Comparison of ENCODE assay signal across 8 mouse cellular contexts in genomic region chr3:100160682-100161445, GRCm38 (mm10). TPM values are rescaled to one million over a fixed set of nuclear protein-coding genes. Genes with fewer than 3 reads are reported as not detected.
A peak's percentile ranks its signal among the peaks of the same experiment; 100 is the strongest.
DNase-seq lines count a peak whose midpoint lies in the region; ATAC-seq and TF ChIP-seq lines count a peak whose summit lies in the region.

No protein-coding gene starts in this region.

- TF ChIP-seq CTCF in gastrocnemius, adult 2 months (IDR thresholded peaks at IDR 0.05): no peak
- no peak for TF ChIP-seq CTCF in ES-Bruce4 (IDR thresholded peaks at IDR 0.05; ENCODE audit: low read depth, low read length)

- H3K4me2 ChIP-seq in hindbrain, embryonic 11.5 days (replicated peaks; ENCODE audit: low read depth, low read length): peak overlapping the region; percentile 56

- H3K27me3 ChIP-seq in ES-Bruce4 (ENCODE audit: control insufficient read depth, insufficient read depth, low read length, poor library complexity, severe bottlenecking): no peaks in the 10 kb centered on the region
- H3K27me3 ChIP-seq in hindbrain, embryonic 11.5 days (ENCODE audit: control insufficient read depth, insufficient read depth, low read length): no peaks in the 10 kb centered on the region

- peaks cover 32% of the 10 kb centered on the region for H3K36me3 ChIP-seq in ES-Bruce4 (ENCODE audit: control insufficient read depth, insufficient read depth, low read length, poor library complexity, severe bottlenecking)
- peaks cover 7% of the 10 kb centered on the region; the same call in 1 of the 2 replicates for H3K36me3 ChIP-seq in hindbrain, embryonic 11.5 days (ENCODE audit: control insufficient read depth, insufficient read depth, low read length)

- H3K4me3 ChIP-seq in gastrocnemius, adult 2 months: peak overlapping the region; percentile 85
- peak overlapping the region; percentile 91; the same call in 1 of the 2 replicates for H3K4me3 ChIP-seq in ES-Bruce4 (ENCODE audit: low read depth, low read length)
- H3K4me3 ChIP-seq in hindbrain, embryonic 11.5 days (ENCODE audit: low read depth, low read length): peak overlapping the region; percentile 52

- no peak for TF ChIP-seq POLR2A in ES-Bruce4 (IDR thresholded peaks at IDR 0.05; ENCODE audit: insufficient read depth, low read length)

- no peak for DNase-seq in gastrocnemius, adult 2 months
- DNase-seq in gastrocnemius, postnatal 4 days (ENCODE audit: low spot score in 2 of 2): no peak
- DNase-seq in hindbrain, embryonic 11.5 days (ENCODE audit: low spot score): no peak
- no peak for DNase-seq in embryo, embryonic 11 days
- DNase-seq in ovary, postnatal 14 days (ENCODE audit: low spot score): no peak
- no peak for DNase-seq in retina, postnatal 1 day

- intact Hi-C loops in gastrocnemius, adult 2 months (cut with DNase I): loop anchor here (10.0 kb wide), 1 partner anchor 524 kb away; the partner anchor contains the start of gene Man1a2

- no peak for TF ChIP-seq EP300 in ES-Bruce4 (IDR thresholded peaks at IDR 0.05; ENCODE audit: insufficient read depth, low read depth, low read length)

- no peak overlapping the region for H3K27ac ChIP-seq in gastrocnemius, adult 2 months
- H3K27ac ChIP-seq in ES-Bruce4 (ENCODE audit: insufficient read depth, low read length): no peak overlapping the region
- H3K27ac ChIP-seq in hindbrain, embryonic 11.5 days (ENCODE audit: low read depth, low read length): no peak overlapping the region

- 87% methylated on average over 15 of the region's 15 CpGs for WGBS in hindbrain, embryonic 11.5 days

- H3K9ac ChIP-seq in ES-Bruce4 (ENCODE audit: low read depth, poor library complexity, severe bottlenecking): peak overlapping the region; percentile 74; the same call in 1 of the 2 replicates
- H3K9ac ChIP-seq in hindbrain, embryonic 11.5 days (ENCODE audit: low read depth, low read length): no peak overlapping the region

- no peaks in the 10 kb centered on the region for H3K4me1 ChIP-seq in ES-Bruce4 (ENCODE audit: control insufficient read depth, insufficient read depth, low read length)
- no peaks in the 10 kb centered on the region for H3K4me1 ChIP-seq in hindbrain, embryonic 11.5 days (replicated peaks; ENCODE audit: control insufficient read depth, insufficient read depth, low read length)

- ATAC-seq in hindbrain, embryonic 11.5 days (ENCODE audit: low FRiP score): no peak
- ATAC-seq in megakaryocyte, adult 5-6 weeks (ENCODE audit: poor library complexity, severe bottlenecking): peak; percentile 39

- no peaks in the 10 kb centered on the region for H3K9me3 ChIP-seq in ES-Bruce4 (replicated peaks; ENCODE audit: control insufficient read depth, insufficient read depth, low read length, poor library complexity, severe bottlenecking)
- H3K9me3 ChIP-seq in hindbrain, embryonic 11.5 days (ENCODE audit: control insufficient read depth, low read length): no peaks in the 10 kb centered on the region

RNA-seq across cellular contexts. Expression of gene Gdap2, which starts 1.3 kb away (rescaled TPM):
- total RNA-seq in gastrocnemius, adult 2 months (2021): 1 to 10 TPM; 5.8 to 5.9 TPM
- 10 to 100 TPM in 1 of 2 experiments, 1 to 10 TPM in 1; 9.4 to 11.3 TPM for total RNA-seq in gastrocnemius, postnatal 4 days (2021)
- 13.5 and 14.6 TPM in 2 replicates for polyA plus RNA-seq in ES-Bruce4 (2011; ENCODE audit: insufficient read depth, insufficient read length, low read depth, missing spikeins)
- 47.8 and 50.5 TPM in 2 replicates for polyA plus RNA-seq in hindbrain, embryonic 11.5 days (2014; fragmentation: Nextera tagmentation; extraction: Ambion mirVana)
- total RNA-seq in megakaryocyte, adult 5-6 weeks (2015): 65.2 and 65.8 TPM in 2 replicates
- 55.4 and 56.4 TPM in 2 replicates for total RNA-seq in megakaryocyte, adult 5-6 weeks (2017)

RNA-seq across cellular contexts. Expression of gene Wdr3, which starts 1.3 kb away (rescaled TPM):
- 1 to 10 TPM; 9.2 to 9.4 TPM for total RNA-seq in gastrocnemius, adult 2 months (2021)
- total RNA-seq in gastrocnemius, postnatal 4 days (2021): 10 to 100 TPM; 12.7 to 17.9 TPM
- polyA plus RNA-seq in ES-Bruce4 (2011; ENCODE audit: insufficient read depth, insufficient read length, low read depth, missing spikeins): 78.0 and 85.7 TPM in 2 replicates
- polyA plus RNA-seq in hindbrain, embryonic 11.5 days (2014; fragmentation: Nextera tagmentation; extraction: Ambion mirVana): 50.1 and 64.5 TPM in 2 replicates
- total RNA-seq in megakaryocyte, adult 5-6 weeks (2015): 37.8 and 45.8 TPM in 2 replicates
- total RNA-seq in megakaryocyte, adult 5-6 weeks (2017): 95.3 and 101 TPM in 2 replicates

Comparison
In these comparisons a context has a peak if more than half of its experiments do, and no peak if none do; other contexts are left out.
1. RNA of gene Gdap2, which starts 1.3 kb away (total RNA-seq): 55.4 to 65.8 TPM in megakaryocyte, adult 5-6 weeks; 9.4 to 11.3 TPM in gastrocnemius, postnatal 4 days and 5.8 to 5.9 TPM in gastrocnemius, adult 2 months; every median in the first group is over 4 times any median in the second.
2. Peak in every context shown above with its lines, with median percentiles within 50 percentile points of each other: H3K4me3 ChIP-seq.